Mouse (Mus musculus): Measurements from ENCODE around the gene Mbd3. TPM values are rescaled to one million over a fixed set of nuclear protein-coding genes. Genes with fewer than 3 reads are reported as not detected.

The Mbd3 gene
- polyA plus RNA-seq, 1 experiment, result 199 TPM

DNA sequence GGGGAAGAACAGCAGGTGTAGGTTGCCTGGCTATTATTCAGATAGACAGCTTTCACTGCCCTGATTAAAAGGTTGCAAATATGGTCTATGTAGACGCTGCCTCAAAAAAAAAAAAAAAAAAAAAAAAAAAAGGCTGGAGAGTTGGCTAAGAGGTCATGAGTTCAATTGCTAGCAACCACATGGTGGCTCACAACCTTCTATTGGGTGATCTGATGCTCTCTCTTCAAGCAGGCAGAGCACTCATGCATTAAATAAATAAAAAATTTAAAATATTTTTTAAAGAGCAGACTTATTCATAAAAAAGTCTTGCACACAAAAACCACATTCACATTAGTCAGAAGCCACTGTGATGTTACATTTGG, 1.2 kb downstream of the Mbd3 start:
- WGBS, result 4% methylated on average over 1 of the region's 1 CpGs

DNA sequence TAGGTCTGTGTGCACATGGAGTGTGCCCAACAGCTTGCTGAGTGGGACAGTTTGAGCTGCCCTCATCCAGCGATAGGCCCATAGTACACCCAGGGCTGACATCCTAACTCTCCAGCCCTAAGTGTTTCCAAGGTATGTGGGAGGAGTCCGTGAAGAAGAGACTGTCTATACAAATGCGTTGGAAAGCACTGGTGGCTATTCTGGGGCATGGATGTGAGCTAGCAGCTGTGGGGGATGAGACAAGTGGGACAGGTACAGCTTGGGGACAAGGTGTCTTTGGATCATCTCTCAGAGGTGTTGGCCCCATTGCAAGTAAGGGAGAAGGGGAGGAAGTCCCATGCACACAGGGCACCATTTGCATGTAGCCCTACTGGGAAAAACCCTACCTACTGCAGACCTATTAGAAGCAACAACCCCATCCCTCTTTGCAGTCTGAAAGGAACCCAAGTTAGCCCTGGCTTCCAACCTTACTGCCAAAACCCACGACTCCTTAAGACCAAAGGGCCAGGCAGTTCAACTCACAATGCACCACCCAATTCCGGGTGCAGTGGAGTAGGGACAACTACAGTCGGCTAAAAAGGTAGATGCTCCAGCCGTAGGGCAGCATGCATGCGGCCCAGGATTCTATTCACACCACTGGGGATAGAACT, 1.7 kb downstream of the Mbd3 start:
- no peaks in the 10 kb centered on the region for H3K27me3 ChIP-seq (ENCODE audit: control insufficient read depth, insufficient read depth, low read length)
- DNase-seq, result peak in 1 of 2 experiments; percentile 46
- 15% methylated on average over 8 of the region's 8 CpGs for WGBS
- TF ChIP-seq CTCF (IDR thresholded peaks at IDR 0.05; ENCODE audit: borderline replicate concordance, insufficient read depth, low read depth, low read length) (no peak), POLR2A (IDR thresholded peaks at IDR 0.05; ENCODE audit: borderline replicate concordance, insufficient read depth, low read length) (no peak)
- peaks cover 14% of the 10 kb centered on the region for H3K4me1 ChIP-seq (ENCODE audit: control insufficient read depth, insufficient read depth, low read length)
- H3K27ac ChIP-seq (ENCODE audit: insufficient read depth, low read length), result peak overlapping the region; percentile 33; the same call in 1 of the 2 replicates
- H3K4me3 ChIP-seq (replicated peaks; ENCODE audit: insufficient read depth, low read depth, low read length), result peak overlapping the region; percentile 16

More for the DNA sequence above, 1.2 kb downstream of the Mbd3 start:
- H3K4me3 ChIP-seq (replicated peaks; ENCODE audit: insufficient read depth, low read depth, low read length), result peak overlapping the region; percentile 57
- no peak for DNase-seq
- no peaks in the 10 kb centered on the region for H3K27me3 ChIP-seq (ENCODE audit: control insufficient read depth, insufficient read depth, low read length)
- peaks cover 14% of the 10 kb centered on the region for H3K4me1 ChIP-seq (ENCODE audit: control insufficient read depth, insufficient read depth, low read length)
- no peak for TF ChIP-seq CTCF (IDR thresholded peaks at IDR 0.05; ENCODE audit: borderline replicate concordance, insufficient read depth, low read depth, low read length)
- no peak for TF ChIP-seq POLR2A (IDR thresholded peaks at IDR 0.05; ENCODE audit: borderline replicate concordance, insufficient read depth, low read length)
- peak overlapping the region; percentile 69 for H3K27ac ChIP-seq (ENCODE audit: insufficient read depth, low read length)

DNA sequence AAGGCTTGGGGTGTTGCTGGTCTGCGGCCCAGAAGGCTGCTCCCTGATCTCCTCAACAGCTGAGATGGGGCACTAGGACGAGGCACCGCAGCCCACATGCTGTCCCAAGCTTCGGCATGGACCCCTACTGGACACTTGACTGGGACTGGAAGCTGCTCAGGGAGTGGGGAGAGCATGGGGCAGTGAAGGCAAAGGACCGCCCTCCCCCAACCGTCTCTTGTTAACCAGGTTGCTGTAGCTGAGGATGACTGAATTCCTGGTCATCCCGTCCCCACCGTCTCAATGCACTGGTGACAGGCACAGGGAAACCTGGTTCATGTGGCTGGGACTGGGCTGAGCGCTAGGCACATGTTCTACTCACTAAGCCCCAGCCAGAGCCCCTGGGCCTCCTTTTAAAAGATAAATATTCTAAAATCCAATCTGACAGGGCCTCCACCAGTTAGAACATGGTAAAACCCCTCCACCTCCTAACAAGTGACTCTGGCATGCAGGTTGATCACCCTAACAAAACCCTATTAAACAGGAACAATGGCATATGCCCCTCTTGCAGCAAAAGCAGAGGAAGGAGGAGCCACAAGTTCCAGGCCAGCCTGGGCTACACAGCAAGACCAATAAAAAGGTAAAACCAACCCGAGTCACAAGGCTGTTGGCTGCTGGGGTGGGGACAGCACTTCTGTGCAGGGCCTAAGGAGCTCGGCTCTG, 2.4 kb downstream of the Mbd3 start:
- H3K4me3 ChIP-seq (replicated peaks; ENCODE audit: insufficient read depth, low read depth, low read length), result no peak overlapping the region
- no peak overlapping the region for H3K27ac ChIP-seq (ENCODE audit: insufficient read depth, low read length)
- H3K4me1 ChIP-seq (ENCODE audit: control insufficient read depth, insufficient read depth, low read length), result peaks cover 14% of the 10 kb centered on the region
- H3K27me3 ChIP-seq (ENCODE audit: control insufficient read depth, insufficient read depth, low read length), result no peaks in the 10 kb centered on the region
- 65% methylated on average over 11 of the region's 11 CpGs for WGBS
- no peak for TF ChIP-seq POLR2A (IDR thresholded peaks at IDR 0.05; ENCODE audit: borderline replicate concordance, insufficient read depth, low read length)
- TF ChIP-seq CTCF (IDR thresholded peaks at IDR 0.05; ENCODE audit: borderline replicate concordance, insufficient read depth, low read depth, low read length), result no peak
- no peak for DNase-seq

DNA sequence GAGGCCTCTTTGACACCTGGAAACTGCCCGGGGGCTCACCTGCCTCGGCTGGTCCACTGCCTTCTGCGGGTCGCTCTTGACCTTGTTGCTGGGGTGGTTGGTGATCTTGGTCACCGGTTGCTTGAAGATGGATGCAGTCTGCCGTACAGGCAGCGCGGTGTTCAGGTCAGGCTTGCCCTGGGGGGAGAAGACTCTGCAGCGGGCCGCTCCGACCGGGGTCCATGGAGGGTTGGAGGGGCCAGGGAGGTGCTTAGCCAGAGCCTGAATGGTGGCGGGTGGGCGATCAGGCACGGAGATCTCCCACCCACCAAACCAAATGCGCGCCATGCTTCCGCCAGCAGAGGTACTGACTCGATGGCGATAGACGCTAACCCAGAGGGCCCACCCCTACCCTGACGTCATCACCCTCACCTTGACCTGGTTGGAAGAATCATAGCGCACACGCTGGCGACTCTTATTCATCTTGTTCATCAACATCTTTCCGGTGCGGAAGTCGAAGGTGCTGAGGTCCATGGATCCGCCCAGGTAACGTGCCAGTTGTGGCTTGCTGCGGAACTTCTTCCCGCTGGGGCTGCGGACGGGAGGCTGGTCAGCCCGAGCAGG, 4.2 kb downstream of the Mbd3 start:
- no peak overlapping the region for H3K4me3 ChIP-seq (replicated peaks; ENCODE audit: insufficient read depth, low read depth, low read length)
- DNase-seq, result peak in 1 of 2 experiments; percentile 27
- TF ChIP-seq CTCF (IDR thresholded peaks at IDR 0.05; ENCODE audit: borderline replicate concordance, insufficient read depth, low read depth, low read length) (no peak), POLR2A (IDR thresholded peaks at IDR 0.05; ENCODE audit: borderline replicate concordance, insufficient read depth, low read length) (no peak)
- H3K27me3 ChIP-seq (ENCODE audit: control insufficient read depth, insufficient read depth, low read length), result no peaks in the 10 kb centered on the region
- peaks cover 11% of the 10 kb centered on the region for H3K4me1 ChIP-seq (ENCODE audit: control insufficient read depth, insufficient read depth, low read length)
- WGBS, result 94% methylated on average over 35 of the region's 35 CpGs
- no peak overlapping the region for H3K27ac ChIP-seq (ENCODE audit: insufficient read depth, low read length)

DNA sequence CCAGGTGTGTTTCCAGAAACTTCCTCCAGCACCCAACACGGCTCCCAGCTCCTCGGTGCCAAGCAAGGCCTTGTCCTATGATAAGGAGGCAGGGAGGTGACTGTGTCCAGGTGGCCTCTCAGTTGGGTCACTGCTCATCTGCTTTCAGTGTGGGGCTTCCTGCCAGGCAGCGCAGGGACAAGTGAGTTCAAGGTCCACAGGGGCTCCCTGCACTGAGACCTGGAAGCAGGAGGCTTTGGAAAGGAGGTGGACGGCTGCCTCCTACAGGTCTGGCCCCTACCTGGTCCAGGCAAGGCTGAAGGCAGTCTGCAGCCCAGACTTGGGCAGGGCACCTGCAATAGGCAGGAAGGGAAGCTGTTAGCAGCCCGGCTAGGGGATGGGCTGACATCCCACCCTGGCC, 6.7 kb downstream of the Mbd3 start:
- peaks cover 15% of the 10 kb centered on the region for H3K4me1 ChIP-seq (ENCODE audit: control insufficient read depth, insufficient read depth, low read length)
- H3K27ac ChIP-seq (ENCODE audit: insufficient read depth, low read length), result no peak overlapping the region
- TF ChIP-seq CTCF (IDR thresholded peaks at IDR 0.05; ENCODE audit: borderline replicate concordance, insufficient read depth, low read depth, low read length) (no peak), POLR2A (IDR thresholded peaks at IDR 0.05; ENCODE audit: borderline replicate concordance, insufficient read depth, low read length) (no peak)
- DNase-seq, result no peak
- 53% methylated on average over 5 of the region's 5 CpGs for WGBS
- H3K4me3 ChIP-seq (replicated peaks; ENCODE audit: insufficient read depth, low read depth, low read length), result no peak overlapping the region
- H3K27me3 ChIP-seq (ENCODE audit: control insufficient read depth, insufficient read depth, low read length), result no peaks in the 10 kb centered on the region

DNA sequence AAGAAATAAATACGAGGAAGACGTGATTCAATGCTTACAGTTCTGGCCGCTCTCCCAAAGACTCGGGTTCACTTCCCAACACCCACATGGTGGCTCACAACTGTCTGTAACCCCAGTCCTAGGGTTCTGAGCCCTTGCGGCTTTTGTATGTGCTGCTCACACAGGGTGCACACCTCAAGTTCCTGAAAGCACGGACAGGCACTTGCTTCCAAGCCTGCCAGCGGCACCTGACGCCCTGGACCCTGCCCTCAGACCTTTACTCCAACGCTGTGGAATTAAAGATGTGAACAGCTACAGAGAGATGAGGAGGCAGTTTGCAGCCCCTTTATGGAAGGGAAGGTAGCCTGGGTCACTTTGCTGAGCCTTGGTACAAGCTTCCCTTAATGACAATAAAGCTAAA, 8.7 kb downstream of the Mbd3 start:
- WGBS, result 79% methylated on average over 9 of the region's 9 CpGs
- no peak overlapping the region for H3K27ac ChIP-seq (ENCODE audit: insufficient read depth, low read length)
- DNase-seq, result no peak
- no peak overlapping the region for H3K4me3 ChIP-seq (replicated peaks; ENCODE audit: insufficient read depth, low read depth, low read length)
- peaks cover 5% of the 10 kb centered on the region for H3K4me1 ChIP-seq (ENCODE audit: control insufficient read depth, insufficient read depth, low read length)
- H3K27me3 ChIP-seq (ENCODE audit: control insufficient read depth, insufficient read depth, low read length), result no peaks in the 10 kb centered on the region
- TF ChIP-seq CTCF (IDR thresholded peaks at IDR 0.05; ENCODE audit: borderline replicate concordance, insufficient read depth, low read depth, low read length), result no peak
- TF ChIP-seq POLR2A (IDR thresholded peaks at IDR 0.05; ENCODE audit: borderline replicate concordance, insufficient read depth, low read length), result no peak

DNA sequence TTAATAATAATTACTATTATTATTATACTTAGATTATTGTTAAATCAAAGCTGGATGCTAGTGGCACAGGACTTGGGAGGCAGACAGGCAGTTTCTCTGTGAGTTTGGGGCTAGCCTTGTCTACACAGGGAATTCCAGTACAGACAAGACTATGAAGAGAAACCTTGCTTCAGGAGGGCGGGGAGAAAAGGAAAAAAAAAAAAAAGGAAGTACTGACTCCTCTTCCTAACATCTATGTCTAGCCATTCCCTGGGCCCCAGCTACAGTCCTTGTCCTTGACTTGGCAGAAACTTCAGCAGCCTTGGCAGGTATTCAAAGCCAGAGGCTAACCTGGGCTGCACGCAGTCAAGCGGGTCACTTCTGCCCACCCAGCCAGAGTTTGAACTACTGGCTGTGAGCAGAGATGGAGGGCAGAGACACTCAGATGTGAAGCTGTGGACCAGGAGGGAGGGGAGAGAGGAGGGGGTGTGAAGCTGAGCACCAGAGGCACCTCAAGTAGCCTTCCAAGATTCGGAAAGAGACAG, 10.1 kb downstream of the Mbd3 start:
- WGBS, result 38% methylated on average over 4 of the region's 4 CpGs
- Histone ChIP-seq H3K27me3 (ENCODE audit: control insufficient read depth, insufficient read depth, low read length) (no peaks in the 10 kb centered on the region), H3K27ac (ENCODE audit: insufficient read depth, low read length) (no peak overlapping the region), H3K4me3 (replicated peaks; ENCODE audit: insufficient read depth, low read depth, low read length) (no peak overlapping the region), H3K4me1 (ENCODE audit: control insufficient read depth, insufficient read depth, low read length) (peaks cover 16% of the 10 kb centered on the region)
- TF ChIP-seq POLR2A (IDR thresholded peaks at IDR 0.05; ENCODE audit: borderline replicate concordance, insufficient read depth, low read length), result no peak
- TF ChIP-seq CTCF (IDR thresholded peaks at IDR 0.05; ENCODE audit: borderline replicate concordance, insufficient read depth, low read depth, low read length), result no peak
- peak in 1 of 2 experiments; percentile 28 for DNase-seq
